Mouse (Mus musculus) heart, embryonic 14.5 days (tissue): ENCODE results near the gene Trmt10a. TPM values are rescaled to one million over a fixed set of nuclear protein-coding genes. Genes with fewer than 3 reads are reported as not detected.

ENCODE experiments used
- ATAC-seq: fragments of 200-750 bp; cut with Nextera tagmentation; 2 replicates; pipeline ENCODE4 v1.8.0; 2017; ENCODE audit warnings: low read depth, moderate TSS enrichment; ENCODE audit not compliant: insufficient number of reproducible peaks, insufficient read depth, low FRiP score
- H3K27ac ChIP-seq, 2 experiments: fragments of 200-500 bp in 1 of 2; fragments of 300-500 bp in 1 of 2; sonication (generic) in 1 of 2; replicated peaks in 1 of 2; 2 replicates each; pipeline ENCODE4 v1.5.1; 2012 to 2014; ENCODE audit warnings: low read depth in 2 of 2, low read length in 2 of 2, control low read depth in 1 of 2, mild to moderate bottlenecking in 1 of 2, mixed read lengths in 1 of 2; ENCODE audit not compliant: control insufficient read depth in 1 of 2, insufficient read depth in 1 of 2
- H3K27me3 ChIP-seq: fragments of 300-500 bp; sonication (generic); 2 replicates; pipeline ENCODE4 v1.6.1; 2014; ENCODE audit warnings: mild to moderate bottlenecking, low read length, control low read depth; ENCODE audit not compliant: control insufficient read depth, insufficient read depth
- H3K36me3 ChIP-seq: fragments of 300-500 bp; sonication (generic); 2 replicates; pipeline ENCODE4 v1.6.1; 2014; ENCODE audit warnings: mild to moderate bottlenecking, control low read depth, low read length, mixed read lengths; ENCODE audit not compliant: control insufficient read depth, insufficient read depth
- H3K4me1 ChIP-seq, 2 experiments: fragments of 200-500 bp in 1 of 2; fragments of 300-500 bp in 1 of 2; sonication (generic) in 1 of 2; 2 replicates each; pipeline ENCODE4 v1.6.1; 2012 to 2014; ENCODE audit warnings: low read length in 2 of 2, control low read depth in 1 of 2, mixed read lengths in 1 of 2; ENCODE audit not compliant: control insufficient read depth in 2 of 2, insufficient read depth in 2 of 2
- H3K4me2 ChIP-seq: fragments of 300-500 bp; sonication (generic); 2 replicates; pipeline ENCODE4 v1.6.1; 2014; ENCODE audit warnings: mild to moderate bottlenecking, low read length
- H3K4me3 ChIP-seq, 2 experiments: fragments of 200-500 bp in 1 of 2; fragments of 300-500 bp in 1 of 2; sonication (generic) in 1 of 2; 2 replicates each; pipeline ENCODE4 v1.5.1; 2012 to 2014; ENCODE audit warnings: low read length in 2 of 2, mild to moderate bottlenecking in 2 of 2, control low read depth in 1 of 2, low read depth in 1 of 2, moderate library complexity in 1 of 2; ENCODE audit not compliant: control insufficient read depth in 1 of 2, insufficient read depth in 1 of 2
- H3K9ac ChIP-seq: fragments of 300-500 bp; sonication (generic); 2 replicates; pipeline ENCODE4 v1.6.1; 2014; ENCODE audit warnings: mild to moderate bottlenecking, low read length
- H3K9me3 ChIP-seq: fragments of 300-500 bp; sonication (generic); 2 replicates; pipeline ENCODE4 v1.6.1; 2016; ENCODE audit warnings: low read length, control low read depth; ENCODE audit not compliant: control insufficient read depth
- WGBS: fragments of 180-500 bp; shearing (Covaris S2); extraction: QIAGEN DNeasy Blood & Tissue Kit; methylation state at CpG from one replicate; pipeline ENCODE4 v1.1.7; 2014; 5-methylcytosine and 5-hydroxymethylcytosine counted together
- polyA plus RNA-seq: library from polyadenylated mRNA; unstranded; fragments of >200 nt; fragmentation: Nextera tagmentation; extraction: Ambion mirVana; gene quantifications from 2 replicates; pipeline ENCODE4 v1.2.1, GENCODE M21; 2014

The Trmt10a gene
- polyA plus RNA-seq, 1 experiment from 2014 or later, result 7.7 TPM

- Histone ChIP-seq H3K4me1 (no peaks in the 10 kb centered on the region), H3K27me3 (no peaks in the 10 kb centered on the region), H3K27ac (no peak overlapping the region), H3K36me3 (peaks cover 36% of the 10 kb centered on the region), H3K9me3 (no peaks in the 10 kb centered on the region), H3K4me2 (no peak overlapping the region), H3K9ac (no peak overlapping the region), H3K4me3 (no peak overlapping the region)
- WGBS, result 89% methylated on average over 2 of the region's 2 CpGs
- ATAC-seq, result no peak
Measured at GRCm38 (mm10) chr3:138148811-138149210, 5.6 kb downstream of the Trmt10a start.

DNA sequence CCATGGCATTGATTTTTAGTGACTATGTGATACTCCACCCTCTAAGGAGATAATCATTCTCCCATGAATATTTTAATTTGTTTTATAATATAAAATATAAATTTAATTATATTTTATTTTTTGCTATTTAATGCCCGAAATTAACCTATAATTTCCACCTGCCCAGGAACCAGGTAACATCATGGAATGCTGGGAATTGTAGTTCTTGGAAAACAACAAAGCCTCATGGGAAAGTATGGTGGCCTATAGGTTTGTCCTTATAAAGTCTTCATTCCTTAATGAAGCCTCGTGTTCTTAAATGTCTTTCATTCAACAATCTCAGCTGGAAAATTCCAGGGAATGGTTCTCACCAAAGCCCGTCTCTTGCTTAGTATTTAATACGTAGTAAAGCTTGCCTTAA is 11.8 kb downstream of the Trmt10a start:
- Histone ChIP-seq H3K9me3 (no peaks in the 10 kb centered on the region), H3K4me1 (no peaks in the 10 kb centered on the region), H3K27me3 (no peaks in the 10 kb centered on the region), H3K9ac (no peak overlapping the region), H3K27ac (no peak overlapping the region), H3K4me2 (no peak overlapping the region), H3K36me3 (peaks cover 40% of the 10 kb centered on the region), H3K4me3 (no peak overlapping the region)
- ATAC-seq, result no peak
- 84% methylated on average over 4 of the region's 4 CpGs for WGBS

DNA sequence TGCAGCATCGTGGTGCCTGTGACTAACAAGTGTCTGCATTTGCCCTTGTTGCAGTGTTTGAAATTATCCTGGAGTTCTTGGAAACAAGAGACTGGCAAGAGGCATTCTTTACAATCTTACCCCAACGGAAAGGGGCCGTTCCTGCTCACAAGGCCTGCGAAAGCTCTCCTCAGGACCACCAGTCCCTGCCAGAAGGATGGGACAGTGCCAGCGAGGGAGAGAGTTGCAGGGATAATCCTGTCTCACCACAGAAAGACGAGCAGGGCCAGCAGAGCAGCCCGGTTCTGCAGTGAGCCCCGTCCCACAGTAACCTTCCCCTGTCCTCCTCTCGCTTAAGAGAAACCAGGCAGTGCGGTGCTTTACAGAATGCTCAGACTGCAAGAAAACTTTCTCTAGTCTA is 13.4 kb downstream of the Trmt10a start:
- Histone ChIP-seq H3K9ac (no peak overlapping the region), H3K4me2 (no peak overlapping the region), H3K27me3 (no peaks in the 10 kb centered on the region), H3K4me1 (no peaks in the 10 kb centered on the region), H3K9me3 (no peaks in the 10 kb centered on the region), H3K27ac (no peak overlapping the region), H3K36me3 (peaks cover 32% of the 10 kb centered on the region), H3K4me3 (no peak overlapping the region)
- 79% methylated on average over 10 of the region's 10 CpGs for WGBS
- no peak for ATAC-seq

GRCm38 (mm10) chr3:138161623-138162022 is 18.4 kb downstream of the Trmt10a start:
- Histone ChIP-seq H3K9ac (no peak overlapping the region), H3K4me3 (no peak overlapping the region), H3K4me2 (no peak overlapping the region), H3K27ac (no peak overlapping the region), H3K4me1 (peaks cover 0 to 6% of the 10 kb centered on the region in 2 experiments; a peak in 3 of 4 replicates), H3K36me3 (peaks cover 2% of the 10 kb centered on the region), H3K27me3 (no peaks in the 10 kb centered on the region), H3K9me3 (no peaks in the 10 kb centered on the region)
- WGBS, result 78% methylated on average over 10 of the region's 10 CpGs
- ATAC-seq, result no peak; the same call in 1 of the 2 replicates

- Histone ChIP-seq H3K4me3 (no peak overlapping the region), H3K9me3 (no peaks in the 10 kb centered on the region), H3K9ac (no peak overlapping the region), H3K4me2 (no peak overlapping the region), H3K27me3 (no peaks in the 10 kb centered on the region), H3K36me3 (no peaks in the 10 kb centered on the region), H3K27ac (no peak overlapping the region), H3K4me1 (peaks cover 0 to 6% of the 10 kb centered on the region in 2 experiments; a peak in 3 of 4 replicates)
- WGBS, result 52% methylated on average over 4 of the region's 4 CpGs
- ATAC-seq, result no peak
Measured at GRCm38 (mm10) chr3:138162553-138163183, 19.4 kb downstream of the Trmt10a start.

DNA sequence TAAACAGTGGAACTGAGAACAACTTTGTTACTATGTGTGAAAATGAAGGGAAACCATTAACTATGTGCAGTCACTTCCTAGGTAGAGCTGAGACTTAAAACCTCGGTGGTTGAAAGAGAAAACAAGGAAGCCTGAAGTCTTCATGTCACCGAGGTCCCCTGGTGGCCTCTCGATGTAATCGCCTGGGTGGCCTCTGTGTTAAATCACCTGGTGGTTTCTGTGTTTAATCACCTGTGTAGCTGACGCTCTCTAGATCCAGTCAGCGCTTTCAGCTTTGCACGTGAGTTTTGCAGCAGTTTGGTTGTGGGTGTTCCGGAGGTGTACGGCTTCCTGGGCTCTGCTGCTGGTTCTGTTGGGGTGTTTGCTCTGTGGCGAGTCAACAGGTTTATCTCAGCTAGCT is 30.0 kb downstream of the Trmt10a start:
- no peaks in the 10 kb centered on the region for H3K27me3 ChIP-seq
- H3K4me3 ChIP-seq, result no peak overlapping the region
- no peak overlapping the region for H3K27ac ChIP-seq
- no peak for ATAC-seq
- H3K9me3 ChIP-seq, result no peaks in the 10 kb centered on the region
- no peak overlapping the region for H3K4me2 ChIP-seq
- no peaks in the 10 kb centered on the region for H3K4me1 ChIP-seq
- WGBS, result 72% methylated on average over 10 of the region's 10 CpGs
- H3K9ac ChIP-seq, result no peak overlapping the region
- no peaks in the 10 kb centered on the region for H3K36me3 ChIP-seq

DNA sequence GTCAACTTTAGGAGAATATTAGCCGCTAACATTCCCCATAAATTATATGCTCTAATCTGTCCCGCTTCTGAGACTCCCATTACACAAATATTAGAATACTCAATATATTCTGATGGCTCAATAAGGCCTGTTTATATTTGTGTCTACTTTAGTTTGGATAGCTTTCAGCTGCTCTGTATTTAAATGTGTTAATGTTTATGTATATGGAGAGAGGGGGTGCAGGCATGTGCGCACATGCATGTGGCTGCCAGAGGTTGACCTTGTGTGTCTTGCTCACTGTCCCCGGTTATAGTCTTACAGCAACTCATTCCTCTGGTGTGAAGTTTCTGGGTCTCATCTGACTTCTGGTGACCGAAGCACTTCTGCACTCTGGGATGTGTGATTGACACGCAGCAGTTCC is 32.3 kb downstream of the Trmt10a start:
- H3K27me3 ChIP-seq, result no peaks in the 10 kb centered on the region
- H3K27ac ChIP-seq, result no peak overlapping the region
- H3K4me1 ChIP-seq, result no peaks in the 10 kb centered on the region
- 76% methylated on average over 6 of the region's 6 CpGs for WGBS
- no peaks in the 10 kb centered on the region for H3K36me3 ChIP-seq
- H3K4me2 ChIP-seq, result no peak overlapping the region
- no peaks in the 10 kb centered on the region for H3K9me3 ChIP-seq
- ATAC-seq, result no peak
- no peak overlapping the region for H3K9ac ChIP-seq
- no peak overlapping the region for H3K4me3 ChIP-seq

DNA sequence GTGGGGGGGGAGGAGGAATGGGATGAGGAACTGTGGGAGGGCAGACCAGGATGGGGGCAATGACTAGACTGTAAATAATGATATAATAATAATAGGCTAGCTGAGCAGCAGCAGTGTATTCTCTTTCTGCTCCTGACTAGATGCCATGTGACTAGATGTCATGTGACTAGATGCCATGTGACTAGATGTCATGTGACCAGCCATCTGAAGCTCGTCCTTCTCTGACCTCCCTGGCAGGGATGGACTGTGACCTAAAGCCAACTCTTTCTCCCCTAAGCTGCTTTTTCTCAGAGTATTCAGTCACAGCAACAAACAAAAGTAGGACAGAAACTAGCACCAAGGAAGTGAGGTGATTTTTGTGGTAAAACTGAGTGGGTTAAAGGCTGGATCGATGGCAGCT is 38.8 kb downstream of the Trmt10a start:
- WGBS, result 76% methylated on average over 2 of the region's 2 CpGs

More for the DNA sequence above, 38.8 kb downstream of the Trmt10a start:
- Histone ChIP-seq H3K4me2 (no peak overlapping the region), H3K4me1 (no peaks in the 10 kb centered on the region), H3K9me3 (no peaks in the 10 kb centered on the region), H3K36me3 (no peaks in the 10 kb centered on the region), H3K27ac (no peak overlapping the region), H3K27me3 (no peaks in the 10 kb centered on the region), H3K9ac (no peak overlapping the region), H3K4me3 (no peak overlapping the region)
- no peak for ATAC-seq
